Mouse (Mus musculus) testis, adult 2 months (tissue): ENCODE measurements around the gene Shank2.

ENCODE experiments used
- CTCF ChIP-seq: fragments of 200-500 bp; IDR thresholded peaks from 2 replicates; pipeline ENCODE4 v1.5.1; 2012; ENCODE audit warnings: low read depth, mild to moderate bottlenecking, inconsistent platforms, low read length, moderate library complexity; ENCODE audit not compliant: control insufficient read depth, insufficient read depth, insufficient replicate concordance
- POLR2A ChIP-seq: fragments of 200-500 bp; IDR thresholded peaks from 2 replicates; pipeline ENCODE4 v1.6.1; 2012; ENCODE audit warnings: low read depth, mild to moderate bottlenecking, inconsistent platforms, low read length, moderate library complexity; ENCODE audit not compliant: control insufficient read depth

DNA sequence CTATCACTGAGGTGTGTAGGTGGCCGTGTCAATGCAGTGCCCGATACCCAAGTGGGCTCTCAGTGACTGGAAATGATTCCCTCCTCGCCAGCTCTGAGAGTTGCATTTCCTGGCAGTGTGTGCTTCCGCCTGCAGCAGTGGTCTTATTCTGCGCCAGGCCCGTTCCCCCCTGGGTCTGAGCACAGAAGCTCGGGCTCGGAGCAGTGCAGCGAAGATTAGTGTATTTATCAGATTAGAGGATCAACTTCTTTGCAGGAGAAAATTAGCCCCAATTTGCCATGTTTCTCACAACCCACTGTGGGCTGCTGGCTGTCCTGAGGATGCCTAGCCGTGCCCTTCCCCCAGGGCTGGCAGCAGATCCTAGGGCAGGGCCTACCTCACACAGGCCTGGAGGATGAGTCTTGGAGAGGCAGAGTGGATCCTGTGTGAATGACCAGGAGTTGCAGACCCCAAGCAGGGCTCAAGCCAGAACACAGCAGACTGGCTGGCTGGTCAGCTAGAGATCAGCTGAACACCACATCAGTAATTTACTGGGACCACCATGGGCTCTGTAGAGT is 306.2 kb downstream of the Shank2 start:
- TF ChIP-seq POLR2A (no peak), CTCF (no peak)
